Mouse (Mus musculus): ENCODE results near the gene Ccdc182.

The Ccdc182 gene

GRCm38 (mm10) chr11:88328813-88329595 lies 35.1 kb downstream of the Ccdc182 start:
- DNase-seq (ENCODE audit: low read depth): no peak

- no peak for DNase-seq (ENCODE audit: low read depth)
Measured at GRCm38 (mm10) chr11:88330799-88331198, 36.9 kb downstream of the Ccdc182 start.

- no peak for DNase-seq (ENCODE audit: low read depth)
Measured at GRCm38 (mm10) chr11:88331722-88332121, 37.9 kb downstream of the Ccdc182 start.

- DNase-seq (ENCODE audit: low read depth): no peak
Measured at GRCm38 (mm10) chr11:88332309-88332934, 38.6 kb downstream of the Ccdc182 start.

GRCm38 (mm10) chr11:88334893-88335292 lies 41.0 kb downstream of the Ccdc182 start:
- DNase-seq (ENCODE audit: low read depth): no peak

GRCm38 (mm10) chr11:88337926-88338325 lies 44.1 kb downstream of the Ccdc182 start:
- DNase-seq (ENCODE audit: low read depth): no peak
